ENCODE assay signal across 9 mouse cellular contexts in the genomic region with DNA sequence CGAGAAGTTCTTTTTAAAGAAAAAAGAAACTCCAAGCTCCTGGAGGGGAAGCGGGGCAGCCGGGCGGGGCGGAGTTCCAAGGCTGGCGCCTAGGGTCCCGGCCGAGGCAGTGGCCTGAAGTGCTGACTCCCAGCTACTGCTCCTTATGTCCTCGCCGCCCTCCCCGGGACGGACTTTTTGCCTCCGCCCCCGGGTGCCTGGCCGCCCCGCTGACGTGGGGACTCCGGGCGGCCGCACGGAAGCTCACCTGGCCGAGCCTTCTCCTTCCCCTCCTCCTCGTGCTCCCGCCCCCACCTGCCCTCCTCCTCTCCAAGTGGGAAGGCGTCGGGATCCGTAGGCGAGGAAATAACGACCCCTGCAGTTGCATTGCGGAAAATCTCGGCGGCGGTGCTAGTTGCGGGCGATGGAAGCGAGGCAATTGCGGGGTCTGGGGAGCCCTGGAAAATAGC. TPM values are rescaled to one million over a fixed set of nuclear protein-coding genes. Genes with fewer than 3 reads are reported as not detected.
DNase-seq lines count a peak whose midpoint lies in the region; ATAC-seq lines count a peak whose summit lies in the region.
"Had no signal": no experiment of that assay in that cellular context is flagged by ENCODE, and none has a peak within 500 bp of the region (broad histone marks: within the 10 kb centered on the region; RNA-seq: fewer than 3 reads in every experiment).

No protein-coding gene starts in this region.

- no peak overlapping the region for H3K9ac ChIP-seq in kidney, embryonic 16.5 days (replicated peaks; ENCODE audit: low read length)
- H3K9ac ChIP-seq in forebrain, embryonic 15.5 days (replicated peaks) = peak overlapping the region; percentile 41

- peaks cover 16% of the 10 kb centered on the region for H3K4me1 ChIP-seq in kidney, embryonic 16.5 days (ENCODE audit: insufficient read depth, low read length)
- H3K4me1 ChIP-seq in forebrain, embryonic 15.5 days = peaks cover 30% of the 10 kb centered on the region

- peaks cover 56% of the 10 kb centered on the region for H3K27me3 ChIP-seq in kidney, embryonic 16.5 days (ENCODE audit: insufficient read depth, low read length)
- peaks cover 39% of the 10 kb centered on the region for H3K27me3 ChIP-seq in forebrain, embryonic 15.5 days

- DNase-seq in kidney, postnatal 36 days = no peak
- peak; percentile 83 to 87 for DNase-seq in cerebellum, adult 18-20 months
- peak; percentile 52 for DNase-seq in left cerebral cortex, postnatal 4 days
- DNase-seq in right cerebral cortex, postnatal 14 days = peak; percentile 69
- DNase-seq in thymus, postnatal 36 days = no peak
- DNase-seq in heart, adult 11 months = no peak

- H3K4me3 ChIP-seq in kidney, embryonic 16.5 days (ENCODE audit: low read length) = peak overlapping the region; percentile 37
- peak overlapping the region; percentile 45 for H3K4me3 ChIP-seq in forebrain, embryonic 15.5 days

- H3K9me3 ChIP-seq in kidney, embryonic 16.5 days (ENCODE audit: low read length) = no peaks in the 10 kb centered on the region
- H3K9me3 ChIP-seq in forebrain, embryonic 15.5 days = no peaks in the 10 kb centered on the region

- no peak for ATAC-seq in kidney, embryonic 16.5 days (ENCODE audit: low FRiP score, low TSS enrichment)
- peak; percentile 48 for ATAC-seq in forebrain, embryonic 15.5 days (replicated peaks)

- H3K36me3 ChIP-seq in kidney, embryonic 16.5 days (ENCODE audit: insufficient read depth, low read length) = no peaks in the 10 kb centered on the region
- no peaks in the 10 kb centered on the region for H3K36me3 ChIP-seq in forebrain, embryonic 15.5 days

- intact Hi-C loops in left cerebral cortex, postnatal 4 days (cut with DNase I) = loop anchor here (5.0 kb wide), 1 partner anchor 1812 kb away; no protein-coding TSS in a partner anchor

- under 1% methylated on average over 35 of the region's 37 CpGs for WGBS in kidney, embryonic 16.5 days
- WGBS in forebrain, embryonic 15.5 days = under 1% methylated on average over 37 of the region's 37 CpGs

- H3K4me2 ChIP-seq in kidney, embryonic 16.5 days (replicated peaks; ENCODE audit: low read depth, low read length) = peak overlapping the region; percentile 56
- H3K4me2 ChIP-seq in forebrain, embryonic 15.5 days (replicated peaks) = peak overlapping the region; percentile 88

- no peak overlapping the region for H3K27ac ChIP-seq in kidney, embryonic 16.5 days (ENCODE audit: low read length)
- no peak overlapping the region for H3K27ac ChIP-seq in forebrain, embryonic 15.5 days (replicated peaks)

RNA-seq across cellular contexts. Expression of gene Car10, which starts 1.1 kb away (rescaled TPM):
- polyA plus RNA-seq in kidney, embryonic 16.5 days (2015; fragmentation: Nextera tagmentation; extraction: Ambion mirVana) = 0.22 and 0.33 TPM in 2 replicates
- 8.5 and 10.6 TPM in 2 replicates for polyA plus RNA-seq in forebrain, embryonic 15.5 days (2015; fragmentation: Nextera tagmentation; extraction: Ambion mirVana)
- 10 to 100 TPM; 13.7 to 24.0 TPM for total RNA-seq in left cerebral cortex, postnatal 4 days (2021)
- polyA plus RNA-seq: large intestine, adult 2 months had no signal

Comparison
In these comparisons a context has a peak if more than half of its experiments do, and no peak if none do; other contexts are left out.
1. DNase-seq: peak in cerebellum, adult 18-20 months (2 of 2), left cerebral cortex, postnatal 4 days (single experiment) and right cerebral cortex, postnatal 14 days (single experiment); none in kidney, postnatal 36 days (0 of 2), thymus, postnatal 36 days (0 of 2) and heart, adult 11 months (single experiment).